Mouse (Mus musculus): ENCODE data around the gene Dido1.

The Dido1 gene

DNA sequence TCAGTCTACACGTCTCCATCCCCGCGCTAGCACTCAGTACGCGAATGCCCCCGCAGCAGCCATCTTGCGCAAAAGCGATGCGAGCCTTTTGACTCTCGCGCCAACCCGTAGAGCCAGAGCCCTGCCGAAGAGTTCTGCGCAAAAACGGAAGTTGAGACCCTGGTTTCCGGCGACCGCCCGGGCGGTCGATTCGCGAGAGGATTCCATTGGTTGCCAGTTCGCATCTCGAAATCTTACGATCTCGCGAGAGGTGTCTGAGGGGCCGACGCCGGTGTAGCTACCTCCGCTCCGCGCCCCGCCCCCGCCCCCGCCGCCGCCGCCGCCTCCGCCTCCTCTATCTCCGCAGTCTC lies at the start of gene Dido1, which contains the start of gene Gid8:
TSS of gene Dido1 (minus strand) at position 77 of the 350 bp plus-strand sequence.
TSS of gene Gid8 (plus strand) at position 195 of the 350 bp plus-strand sequence.
- DNase-seq (ENCODE audit: low spot score) = peak; percentile 96

DNA sequence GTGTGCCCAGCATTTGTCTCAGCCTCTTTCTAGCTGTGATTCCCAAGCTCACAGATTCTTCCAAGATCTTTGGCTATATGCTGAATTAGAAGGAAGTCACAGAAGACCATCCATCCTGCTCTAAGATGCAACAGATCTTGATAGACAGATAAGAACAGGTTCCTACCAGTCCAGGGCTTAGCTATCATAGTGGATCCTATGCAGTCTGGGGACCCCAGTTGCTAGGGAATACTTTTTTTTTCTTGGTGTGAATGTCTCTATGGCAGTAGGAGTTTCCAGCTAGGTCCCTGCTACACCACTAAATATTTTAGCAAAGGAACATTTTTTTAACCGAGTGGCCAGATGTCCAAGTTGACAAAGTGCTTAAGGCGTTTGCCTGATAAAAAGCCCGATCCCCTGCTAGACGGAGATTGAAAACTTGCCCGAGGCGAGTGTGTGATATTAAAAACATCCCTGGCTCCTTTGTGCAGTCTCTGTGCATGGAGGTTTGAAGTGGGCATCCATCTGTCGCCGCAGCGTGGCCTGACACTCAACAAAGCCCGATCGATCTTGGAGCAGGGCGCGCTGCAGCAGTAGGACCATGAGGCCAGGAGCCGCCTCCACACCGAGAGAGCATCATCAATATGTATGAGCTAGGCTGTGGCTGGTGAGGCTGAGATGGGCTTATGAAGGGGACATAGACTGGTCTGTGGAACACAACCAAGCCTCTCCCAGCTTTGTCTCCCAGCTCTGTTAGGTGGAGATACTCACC lies 48.9 kb upstream of the Dido1 start:
- DNase-seq (ENCODE audit: low spot score) = no peak

GRCm38 (mm10) chr2:180756786-180757185 lies 47.0 kb upstream of the Dido1 start:
- DNase-seq (ENCODE audit: low spot score) = no peak

GRCm38 (mm10) chr2:180755896-180756295 lies 46.1 kb upstream of the Dido1 start:
- DNase-seq (ENCODE audit: low spot score) = no peak

DNA sequence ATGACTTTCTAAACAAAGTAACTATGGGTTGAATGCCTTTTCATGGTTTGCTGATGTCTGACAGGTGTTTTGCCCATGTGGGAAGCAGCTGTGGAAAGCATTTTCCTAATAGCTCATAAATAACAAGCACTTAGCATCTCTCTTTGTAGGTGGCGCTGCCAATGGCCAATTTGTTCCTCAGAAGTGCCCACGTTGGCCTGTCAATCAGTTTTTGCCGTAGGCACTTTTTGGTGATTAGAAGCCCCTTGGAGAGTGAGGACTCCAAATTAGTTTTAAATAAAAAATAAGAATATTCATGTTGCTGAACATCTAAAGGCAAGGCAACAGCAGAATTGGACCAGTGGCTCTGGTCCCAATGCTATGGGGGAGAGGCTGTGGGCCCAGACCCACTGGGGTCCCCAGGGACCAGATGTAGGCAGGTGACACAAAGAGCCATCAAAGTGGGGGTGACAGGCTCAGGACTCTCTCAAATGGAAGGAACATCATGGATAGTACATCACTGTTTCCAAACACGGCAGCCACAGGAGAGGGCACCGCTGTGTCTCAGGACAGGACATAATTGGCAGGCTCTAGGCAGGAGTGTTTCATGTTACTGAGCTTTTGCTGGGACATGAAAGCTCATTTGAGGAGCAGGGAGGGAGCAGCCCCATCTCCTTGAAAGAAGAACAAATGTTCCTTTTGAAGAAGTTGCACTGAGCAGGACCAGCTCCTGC lies 45.3 kb upstream of the Dido1 start:
- no peak for DNase-seq (ENCODE audit: low spot score)

DNA sequence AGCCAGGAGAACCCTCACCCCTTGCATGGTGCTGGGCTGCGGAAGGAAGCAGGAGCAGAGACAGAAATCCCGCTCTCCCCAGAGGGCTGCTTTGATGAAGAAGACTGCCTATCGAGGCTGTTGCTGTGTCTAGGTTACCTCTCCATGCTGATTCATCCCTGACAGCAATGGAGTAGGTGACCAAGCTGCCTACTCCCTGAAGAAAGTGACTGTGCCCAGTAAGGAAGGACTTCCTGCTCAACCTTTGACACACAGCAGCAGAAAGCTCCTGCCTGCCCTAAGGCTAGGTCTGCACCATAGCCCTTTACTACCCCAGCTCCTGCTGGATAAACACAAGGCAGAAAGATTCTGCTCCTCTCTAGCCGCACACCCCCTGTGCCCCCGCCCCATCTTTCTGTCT lies 39.1 kb upstream of the Dido1 start:
- DNase-seq (ENCODE audit: low spot score) = no peak

DNA sequence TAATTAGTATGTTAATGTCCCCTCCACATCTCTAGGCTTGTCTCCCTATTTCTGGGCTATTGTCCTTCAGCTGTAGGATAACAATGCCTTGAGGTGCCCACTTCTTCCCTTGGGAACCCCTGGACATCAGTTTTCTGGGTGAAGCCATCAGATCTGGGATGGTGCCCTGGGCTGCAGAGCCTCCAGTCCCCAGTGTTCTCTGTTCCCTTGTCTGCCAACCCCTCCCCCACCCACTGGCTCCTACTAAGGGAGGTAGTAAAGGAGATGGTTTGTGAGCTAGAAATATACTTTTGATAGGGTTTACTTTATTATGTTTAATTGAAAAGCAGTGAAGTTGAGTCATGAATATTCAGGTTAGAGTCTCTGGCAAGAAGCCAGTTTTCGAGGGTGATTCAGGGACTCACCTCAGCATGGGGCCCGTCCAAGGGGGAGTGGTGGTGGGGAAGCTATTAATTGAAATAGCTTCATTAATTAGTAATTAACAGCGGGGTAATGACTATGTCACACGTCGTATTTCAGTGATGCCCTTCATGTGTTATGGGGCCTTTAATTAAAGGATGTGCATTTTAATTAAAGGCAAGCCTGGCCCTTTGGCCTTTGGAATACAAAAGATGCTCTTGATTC lies 36.9 kb upstream of the Dido1 start:
- no peak for DNase-seq (ENCODE audit: low spot score)

GRCm38 (mm10) chr2:180745248-180745927 lies 35.6 kb upstream of the Dido1 start:
- DNase-seq (ENCODE audit: low spot score) = peak; percentile 88

GRCm38 (mm10) chr2:180743321-180743720 lies 33.5 kb upstream of the Dido1 start:
- no peak for DNase-seq (ENCODE audit: low spot score)

GRCm38 (mm10) chr2:180742820-180743219 lies 33.0 kb upstream of the Dido1 start:
- DNase-seq (ENCODE audit: low spot score) = no peak

- DNase-seq (ENCODE audit: low spot score) = peak; percentile 15
Measured at GRCm38 (mm10) chr2:180741421-180741820, 31.6 kb upstream of the Dido1 start.

- DNase-seq (ENCODE audit: low spot score) = peak; percentile 25
Measured at GRCm38 (mm10) chr2:180740349-180740748, 30.6 kb upstream of the Dido1 start.

- no peak for DNase-seq (ENCODE audit: low spot score)
Measured at GRCm38 (mm10) chr2:180737984-180738383, 28.2 kb upstream of the Dido1 start.

DNA sequence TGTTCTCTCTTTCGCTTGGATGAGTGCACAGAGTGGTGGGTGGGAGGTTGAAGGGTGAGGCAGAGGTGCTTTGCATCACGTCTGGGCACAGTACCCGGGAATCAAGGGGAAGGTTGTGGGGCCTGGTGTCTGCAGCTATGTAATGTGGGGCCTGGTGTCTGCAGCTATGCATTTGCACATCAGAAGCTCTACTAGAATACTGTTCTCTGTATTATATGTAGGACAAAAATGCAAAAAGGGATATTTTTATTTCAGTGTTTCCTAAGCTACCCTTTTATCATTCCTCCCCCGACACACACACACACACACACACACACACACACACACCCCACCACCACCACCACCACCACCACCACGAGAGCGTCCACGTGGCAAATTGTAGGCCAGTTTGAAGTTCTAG lies 25.4 kb upstream of the Dido1 start:
- DNase-seq (ENCODE audit: low spot score) = no peak

DNA sequence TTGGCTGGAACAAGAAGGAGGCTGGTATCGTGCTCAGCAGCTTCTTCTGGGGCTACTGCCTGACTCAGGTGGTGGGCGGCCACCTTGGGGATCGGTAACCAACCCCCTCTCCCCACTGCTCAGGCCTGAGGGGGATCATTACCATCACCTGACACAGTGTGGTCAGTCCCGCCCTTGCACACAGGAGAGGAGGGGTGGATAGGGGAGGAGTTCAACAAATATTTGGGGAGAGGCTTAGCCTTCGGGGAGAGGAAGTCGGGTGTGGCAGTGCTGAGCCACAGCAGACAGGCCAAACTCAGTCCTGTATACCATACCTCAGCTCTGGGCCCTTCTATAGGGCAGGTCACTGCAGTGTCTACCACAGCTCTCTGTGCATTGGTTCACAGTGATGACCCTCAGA lies 22.2 kb upstream of the Dido1 start:
- peak; percentile 29 for DNase-seq (ENCODE audit: low spot score)

- peak; percentile 77 for DNase-seq (ENCODE audit: low spot score)
Measured at GRCm38 (mm10) chr2:180731036-180731435, 21.2 kb upstream of the Dido1 start.

DNA sequence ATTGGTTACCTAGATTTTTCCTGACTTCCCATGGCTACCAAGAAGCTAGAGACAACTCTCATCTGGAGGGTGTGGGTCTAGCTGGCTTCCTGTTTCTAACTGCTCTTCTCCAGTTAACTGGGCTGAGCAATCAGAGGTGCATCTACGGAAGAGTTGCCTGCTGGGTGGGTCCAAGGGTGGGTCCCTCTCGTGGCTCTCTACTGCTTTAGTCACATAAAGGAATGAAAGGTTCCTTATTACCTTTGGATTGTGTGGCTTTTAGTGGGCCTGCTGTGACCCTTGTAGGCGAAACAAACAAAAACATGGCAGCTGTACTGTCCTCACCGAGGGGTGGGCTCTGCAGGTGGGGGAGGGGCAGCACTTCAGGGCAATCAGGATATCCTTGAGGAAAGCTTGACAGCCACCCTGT lies 17.8 kb upstream of the Dido1 start:
- no peak for DNase-seq (ENCODE audit: low spot score)

- DNase-seq (ENCODE audit: low spot score) = peak; percentile 75
Measured at GRCm38 (mm10) chr2:180726658-180727442, 17.1 kb upstream of the Dido1 start.

DNA sequence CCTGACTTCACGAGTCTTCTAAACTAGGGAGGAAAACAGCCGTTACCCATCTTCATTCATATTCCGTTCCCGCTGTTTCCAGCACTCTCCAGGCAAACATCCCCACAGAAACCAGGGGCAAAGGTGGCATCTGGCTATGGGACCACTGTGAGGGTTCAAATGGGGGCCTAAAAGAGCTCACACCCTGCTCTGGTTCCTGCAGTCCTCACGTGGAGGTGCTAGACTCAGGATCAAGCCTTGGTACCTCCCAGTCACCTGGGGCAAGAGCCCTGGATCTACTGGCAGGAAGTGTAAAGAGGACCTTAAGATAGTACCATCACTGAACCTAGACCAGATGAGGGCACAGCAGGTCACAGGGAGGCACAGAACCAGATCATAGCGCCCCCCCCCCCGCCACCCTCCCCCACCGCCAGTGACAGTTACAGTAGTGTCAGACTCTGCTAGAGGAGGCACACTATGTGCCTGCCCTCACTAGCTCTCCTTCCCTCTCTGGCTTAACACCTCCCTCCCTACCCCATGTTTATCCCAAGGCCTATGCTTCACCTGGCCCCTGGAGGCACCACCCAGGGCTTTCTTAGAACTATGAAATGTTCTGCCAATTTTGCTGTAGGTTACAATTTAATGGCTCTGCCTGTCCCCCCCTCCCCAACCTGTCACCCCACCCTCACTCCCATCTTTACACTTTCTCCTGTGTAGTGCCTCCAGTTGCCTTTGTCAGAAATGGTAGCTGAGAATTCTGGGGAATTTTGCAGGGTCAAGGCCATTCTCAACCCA lies 16.2 kb upstream of the Dido1 start:
- DNase-seq (ENCODE audit: low spot score) = peak; percentile 13

- no peak for DNase-seq (ENCODE audit: low spot score)
Measured at GRCm38 (mm10) chr2:180725414-180725778, 15.6 kb upstream of the Dido1 start.
